Mouse (Mus musculus) MEL (cell line): ENCODE measurements at regions not wholly inside any gene's neighbourhood (a gene's known extent, or its start where the extent isn't known, plus 50 kb on each side); places are given as distances from the start of the nearest gene placed in this dataset.

Source experiments
- CTCF ChIP-seq, 3 experiments: IDR thresholded peaks in 2 of 3; conservative IDR thresholded peaks in 1 of 3; 2 replicates each; pipeline ENCODE4 v1.5.1; 2011 to 2012; ENCODE audit warnings: low read length in 3 of 3, low read depth in 2 of 3, mild to moderate bottlenecking in 2 of 3, improper control_type of control experiment in 1 of 3, inconsistent platforms in 1 of 3, mixed read lengths in 1 of 3, moderate library complexity in 1 of 3; ENCODE audit not compliant: control insufficient read depth in 1 of 3, insufficient read depth in 1 of 3, poor library complexity in 1 of 3, severe bottlenecking in 1 of 3
- E2F4 ChIP-seq: IDR thresholded peaks from 2 replicates; pipeline ENCODE4 v1.6.1; 2011; ENCODE audit warnings: low read depth, low read length, improper control_type of control experiment, borderline replicate concordance
- EP300 ChIP-seq, 2 experiments: IDR thresholded peaks; 2 replicates each; pipeline ENCODE4 v1.6.1; 2011; ENCODE audit warnings: improper control_type of control experiment in 2 of 2, low read length in 2 of 2, low read depth in 1 of 2, mild to moderate bottlenecking in 1 of 2
- JUND ChIP-seq: IDR thresholded peaks from 2 replicates; pipeline ENCODE4 v1.6.1; 2011; ENCODE audit warnings: low read depth, mild to moderate bottlenecking, improper control_type of control experiment, low read length
- NELFE ChIP-seq: IDR thresholded peaks from 2 replicates; pipeline ENCODE4 v1.6.1; 2011; ENCODE audit warnings: low read depth, low read length, improper control_type of control experiment
- POLR2A ChIP-seq, 2 experiments: IDR thresholded peaks; 2 replicates each; pipeline ENCODE4 v1.6.1; 2011 to 2012; ENCODE audit warnings: low read length in 2 of 2, mild to moderate bottlenecking in 2 of 2, control low read depth in 1 of 2, improper control_type of control experiment in 1 of 2, low read depth in 1 of 2, moderate library complexity in 1 of 2; ENCODE audit not compliant: control insufficient read depth in 1 of 2, insufficient read depth in 1 of 2, poor library complexity in 1 of 2
- POLR2AphosphoS2 ChIP-seq: IDR thresholded peaks from 2 replicates; pipeline ENCODE4 v1.6.1; 2011; ENCODE audit warnings: low read length, improper control_type of control experiment
- RCOR1 ChIP-seq: IDR thresholded peaks from 2 replicates; pipeline ENCODE4 v1.6.1; 2012; ENCODE audit warnings: low read depth, mild to moderate bottlenecking, inconsistent platforms, low read length, improper control_type of control experiment
- TBP ChIP-seq: IDR thresholded peaks from 2 replicates; pipeline ENCODE4 v1.8.0; 2011; ENCODE audit warnings: low read depth, low read length, improper control_type of control experiment
- USF1 ChIP-seq: IDR thresholded peaks from 2 replicates; pipeline ENCODE4 v1.6.1; 2014; ENCODE audit warnings: low read depth, mild to moderate bottlenecking, inconsistent platforms, low read length, improper control_type of control experiment, moderate library complexity
- USF2 ChIP-seq, 2 experiments: IDR thresholded peaks; 2 replicates each; pipeline ENCODE4 v1.6.1; 2011 to 2012; ENCODE audit warnings: improper control_type of control experiment in 2 of 2, low read length in 2 of 2, borderline replicate concordance in 1 of 2, inconsistent platforms in 1 of 2, low read depth in 1 of 2, mild to moderate bottlenecking in 1 of 2; ENCODE audit not compliant: insufficient read depth in 1 of 2
- ZMIZ1 ChIP-seq: IDR thresholded peaks from 2 replicates; pipeline ENCODE4 v1.6.1; 2012; ENCODE audit warnings: low read depth, mild to moderate bottlenecking, inconsistent platforms, low read length, improper control_type of control experiment, moderate library complexity

DNA sequence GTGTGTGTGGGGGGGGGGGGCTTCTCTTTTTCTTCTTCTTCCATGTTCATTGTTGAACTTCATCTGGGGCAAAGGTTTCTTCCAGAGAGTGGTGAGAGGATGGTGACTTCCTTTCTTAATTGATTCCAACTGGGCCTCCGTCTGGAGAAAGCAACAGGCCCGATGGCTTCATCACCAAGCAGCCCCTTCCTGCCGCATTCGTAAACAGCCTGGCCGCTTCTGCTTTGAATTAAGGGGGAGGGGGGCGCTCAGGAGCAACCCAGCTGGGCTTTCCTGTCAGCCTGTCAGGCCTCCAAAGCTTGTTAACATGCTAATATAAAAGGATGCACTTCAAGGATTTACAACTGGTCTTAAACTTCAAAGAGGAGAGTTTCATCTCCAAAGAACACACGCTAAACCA, 111.5 kb downstream of the Tfap2c start:
- TF ChIP-seq POLR2A (IDR thresholded peaks at IDR 0.05; ENCODE audit: control insufficient read depth in 1 of 2, insufficient read depth in 1 of 2, low read depth in 1 of 2, low read length in 2 of 2, poor library complexity in 1 of 2) = no peak
- TF ChIP-seq ZMIZ1 = no peak
- no peak for TF ChIP-seq USF1
- no peak for TF ChIP-seq JUND
- TF ChIP-seq RCOR1 = no peak
- TF ChIP-seq POLR2AphosphoS2 = no peak
- TF ChIP-seq E2F4 = no peak
- TF ChIP-seq EP300 (IDR thresholded peaks at IDR 0.05; ENCODE audit: low read depth in 1 of 2, low read length in 2 of 2) = no peak
- no peak for TF ChIP-seq CTCF (IDR thresholded peaks at IDR 0.05 in 2 of 3, conservative IDR thresholded peaks at IDR 0.05 in 1 of 3; ENCODE audit: control insufficient read depth in 1 of 3, insufficient read depth in 1 of 3, low read depth in 2 of 3, low read length in 3 of 3, poor library complexity in 1 of 3, severe bottlenecking in 1 of 3)
- TF ChIP-seq USF2 (IDR thresholded peaks at IDR 0.05; ENCODE audit: borderline replicate concordance in 1 of 2, insufficient read depth in 1 of 2, low read depth in 1 of 2, low read length in 2 of 2) = no peak
- no peak for TF ChIP-seq NELFE
- TF ChIP-seq TBP = no peak
